Mouse (Mus musculus): ENCODE results near the gene Socs3. TPM values are rescaled to one million over a fixed set of nuclear protein-coding genes. Genes with fewer than 3 reads are reported as not detected.

The Socs3 gene
- total and polyA plus RNA-seq, 2 experiments from 2014 or later = 6.5 to 11.0 TPM

DNA sequence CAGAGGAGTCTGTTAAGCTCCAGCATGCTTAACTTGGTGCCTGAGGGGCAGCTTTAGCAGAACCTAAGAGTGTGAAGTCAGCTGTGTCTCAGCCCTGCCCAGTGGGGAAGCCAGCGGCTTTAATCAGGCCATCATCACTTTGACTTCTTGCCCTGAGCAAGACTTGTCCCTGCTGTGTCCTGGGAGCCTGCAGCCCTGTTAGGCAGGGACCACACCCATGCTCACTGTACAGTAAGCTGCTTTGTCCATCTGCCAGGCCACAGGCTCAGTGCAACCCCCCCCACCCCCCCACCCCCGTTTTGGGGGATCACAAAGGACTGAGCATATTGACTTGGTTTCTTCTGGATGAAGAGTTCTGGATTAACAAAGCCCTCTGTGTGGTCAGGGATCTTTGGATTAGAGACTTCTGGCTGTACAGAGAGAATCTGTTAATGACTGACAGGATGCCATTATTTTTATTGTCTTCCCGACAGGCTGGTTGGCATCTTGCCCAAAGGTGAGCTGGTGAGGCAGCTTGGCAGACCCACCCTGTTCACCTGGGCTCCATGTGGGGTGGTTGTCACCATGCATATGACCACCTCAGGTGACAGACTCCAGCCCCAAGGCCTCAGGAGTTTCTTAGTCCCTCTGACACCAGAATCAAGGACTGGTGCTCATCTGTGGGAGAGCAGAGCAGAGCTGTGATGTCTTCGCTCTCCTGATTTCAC is 40.2 kb upstream of the Socs3 start:
- 57% methylated on average over 4 of the region's 4 CpGs for WGBS
- no peak for ATAC-seq
- H3K27me3 ChIP-seq (ENCODE audit: insufficient read depth, low read length) = no peaks in the 10 kb centered on the region
- no peak for DNase-seq
- no peaks in the 10 kb centered on the region for H3K4me1 ChIP-seq (ENCODE audit: insufficient read depth)
- no peak overlapping the region for H3K27ac ChIP-seq (ENCODE audit: low read depth, low read length)
- no peak for TF ChIP-seq CTCF (IDR thresholded peaks at IDR 0.05; ENCODE audit: low read depth)
- H3K9me3 ChIP-seq (ENCODE audit: low read length) = no peaks in the 10 kb centered on the region
- H3K4me2 ChIP-seq (ENCODE audit: low read depth) = no peak overlapping the region
- no peak overlapping the region for H3K9ac ChIP-seq
- peaks cover 23% of the 10 kb centered on the region for H3K36me3 ChIP-seq (ENCODE audit: insufficient read depth)
- no peak overlapping the region for H3K4me3 ChIP-seq (ENCODE audit: low read depth, low read length)

DNA sequence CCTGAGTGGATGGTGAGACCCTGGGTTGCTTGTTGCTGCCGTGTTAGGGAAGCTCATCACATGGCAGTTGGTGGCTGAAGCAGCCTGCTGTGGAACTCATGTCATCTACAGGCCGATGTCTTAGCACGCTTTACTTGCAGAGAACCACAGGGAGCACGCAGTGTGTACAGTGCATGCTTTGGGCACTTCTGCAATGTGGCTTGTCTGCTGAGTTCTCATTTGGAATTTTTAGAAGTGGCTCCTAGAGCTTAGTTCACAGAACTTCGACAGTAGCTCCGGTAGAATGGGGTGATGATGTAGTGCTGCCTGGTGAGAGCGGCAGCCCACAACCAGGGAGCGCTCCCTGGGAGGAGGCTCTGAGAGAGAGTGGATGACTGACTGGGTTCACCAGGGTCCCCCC is 39.0 kb upstream of the Socs3 start:
- H3K36me3 ChIP-seq (ENCODE audit: insufficient read depth) = peaks cover 34% of the 10 kb centered on the region
- no peak overlapping the region for H3K27ac ChIP-seq (ENCODE audit: low read depth, low read length)
- no peaks in the 10 kb centered on the region for H3K27me3 ChIP-seq (ENCODE audit: insufficient read depth, low read length)
- H3K4me1 ChIP-seq (ENCODE audit: insufficient read depth) = no peaks in the 10 kb centered on the region
- WGBS = 85% methylated on average over 8 of the region's 8 CpGs
- DNase-seq (no peak), ATAC-seq (no peak)
- H3K9ac ChIP-seq = no peak overlapping the region
- no peak overlapping the region for H3K4me3 ChIP-seq (ENCODE audit: low read depth, low read length)
- no peak overlapping the region for H3K4me2 ChIP-seq (ENCODE audit: low read depth)
- no peak for TF ChIP-seq CTCF (IDR thresholded peaks at IDR 0.05; ENCODE audit: low read depth)
- no peaks in the 10 kb centered on the region for H3K9me3 ChIP-seq (ENCODE audit: low read length)

DNA sequence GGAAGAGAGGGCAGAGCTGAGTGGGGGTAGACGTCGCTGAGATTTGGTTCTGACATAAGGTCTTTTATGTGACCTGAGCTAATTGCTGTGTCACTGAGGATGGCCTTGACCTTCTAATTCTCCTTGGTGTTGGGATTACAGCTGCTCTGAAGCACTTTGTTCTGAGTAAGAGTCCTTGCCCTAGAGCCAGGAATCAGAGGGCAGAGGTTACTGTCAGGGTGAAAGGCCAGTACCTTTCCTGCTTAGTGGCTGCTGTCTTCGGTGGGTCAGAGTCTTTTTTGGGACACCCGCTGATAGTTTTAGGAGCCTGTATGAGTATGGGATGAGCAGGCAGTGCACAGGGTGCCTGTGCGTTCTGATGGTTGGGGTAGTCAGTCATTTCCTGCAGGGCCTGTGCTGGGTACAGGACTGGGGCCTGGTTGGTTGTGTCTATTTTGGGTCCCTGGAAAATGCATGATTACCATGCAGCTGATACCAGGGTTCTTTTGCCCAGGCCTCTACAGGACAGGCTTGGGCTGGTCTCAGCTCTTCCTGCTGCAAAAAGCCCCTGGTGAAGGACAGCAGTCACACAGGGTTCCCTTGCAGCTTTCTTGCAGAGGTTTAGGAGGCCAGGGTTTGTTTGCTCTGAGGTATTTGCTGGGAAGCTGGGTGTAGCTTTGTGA is 38.4 kb upstream of the Socs3 start:
- WGBS = 79% methylated on average over 5 of the region's 5 CpGs

DNA sequence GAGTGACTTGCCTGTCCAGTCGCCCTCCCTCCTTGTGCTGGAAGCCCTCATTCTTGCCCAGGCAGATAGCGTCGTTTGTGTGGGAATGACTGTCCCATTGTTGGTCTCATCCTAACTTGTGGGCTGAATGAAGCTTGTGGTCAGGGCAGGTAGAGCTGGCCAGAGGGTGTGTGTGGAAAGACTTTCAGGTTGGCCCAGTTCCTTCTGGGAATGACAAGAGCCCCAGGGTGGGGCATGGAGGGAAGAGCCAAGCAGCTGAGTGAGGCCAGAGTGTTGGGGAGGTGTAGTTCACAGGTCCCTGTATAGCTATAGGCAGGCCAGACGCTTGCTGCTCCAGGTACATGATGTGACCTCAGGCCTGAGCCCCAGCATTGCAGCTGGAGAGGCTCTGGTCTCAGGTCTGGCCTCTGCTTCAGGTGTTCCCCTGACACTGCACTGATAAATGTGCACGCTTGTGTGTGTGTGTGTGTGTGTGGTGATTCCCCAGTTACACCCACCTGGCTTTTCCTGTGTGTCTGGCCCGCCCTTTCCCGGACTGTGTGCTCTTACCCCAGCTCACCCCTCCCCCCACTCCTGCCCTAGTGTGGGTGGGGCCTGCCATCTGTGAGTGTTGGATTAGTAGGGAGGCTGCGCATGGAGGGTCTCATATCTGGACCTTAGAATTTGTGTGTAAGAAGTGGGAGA is 37.8 kb upstream of the Socs3 start:
- Histone ChIP-seq H3K4me3 (ENCODE audit: low read depth, low read length) (no peak overlapping the region), H3K9me3 (ENCODE audit: low read length) (no peaks in the 10 kb centered on the region), H3K36me3 (ENCODE audit: insufficient read depth) (peaks cover 44% of the 10 kb centered on the region), H3K27ac (ENCODE audit: low read depth, low read length) (no peak overlapping the region), H3K4me2 (ENCODE audit: low read depth) (no peak overlapping the region), H3K4me1 (ENCODE audit: insufficient read depth) (no peaks in the 10 kb centered on the region), H3K27me3 (ENCODE audit: insufficient read depth, low read length) (no peaks in the 10 kb centered on the region), H3K9ac (no peak overlapping the region)
- TF ChIP-seq CTCF (IDR thresholded peaks at IDR 0.05; ENCODE audit: low read depth) = no peak
- DNase-seq = no peak
- no peak for ATAC-seq
- WGBS = 75% methylated on average over 8 of the region's 8 CpGs

More for the DNA sequence above, 38.4 kb upstream of the Socs3 start:
- TF ChIP-seq CTCF (IDR thresholded peaks at IDR 0.05; ENCODE audit: low read depth) = no peak
- Histone ChIP-seq H3K27ac (ENCODE audit: low read depth, low read length) (no peak overlapping the region), H3K9me3 (ENCODE audit: low read length) (no peaks in the 10 kb centered on the region), H3K27me3 (ENCODE audit: insufficient read depth, low read length) (no peaks in the 10 kb centered on the region), H3K4me1 (ENCODE audit: insufficient read depth) (no peaks in the 10 kb centered on the region), H3K9ac (no peak overlapping the region), H3K4me2 (ENCODE audit: low read depth) (no peak overlapping the region), H3K4me3 (ENCODE audit: low read depth, low read length) (no peak overlapping the region), H3K36me3 (ENCODE audit: insufficient read depth) (peaks cover 40% of the 10 kb centered on the region)
- DNase-seq (no peak), ATAC-seq (no peak)

DNA sequence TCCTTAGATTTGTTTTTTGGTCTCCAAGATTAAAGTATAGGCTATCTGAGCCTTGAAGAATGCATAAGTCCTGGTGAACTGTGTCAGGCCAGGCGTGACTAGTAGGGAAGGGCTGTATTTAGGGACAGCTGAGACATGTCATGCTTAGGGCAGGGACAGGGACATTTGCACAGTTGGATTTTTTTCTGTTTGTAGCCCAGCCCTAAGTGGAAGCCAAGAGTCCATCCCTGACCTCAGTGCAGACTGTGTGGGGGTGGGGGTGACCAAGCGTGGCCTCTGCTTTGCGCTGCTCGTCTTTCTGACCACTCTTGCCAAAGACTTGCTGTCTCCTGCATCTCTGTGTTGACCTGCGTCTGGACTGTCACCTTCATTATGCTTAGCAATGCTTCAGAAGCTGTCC is 34.4 kb upstream of the Socs3 start:
- WGBS = 92% methylated on average over 5 of the region's 5 CpGs
- DNase-seq (no peak), ATAC-seq (no peak)
- Histone ChIP-seq H3K27me3 (ENCODE audit: insufficient read depth, low read length) (no peaks in the 10 kb centered on the region), H3K27ac (ENCODE audit: low read depth, low read length) (no peak overlapping the region), H3K9ac (no peak overlapping the region), H3K4me1 (ENCODE audit: insufficient read depth) (no peaks in the 10 kb centered on the region), H3K4me2 (ENCODE audit: low read depth) (no peak overlapping the region), H3K4me3 (ENCODE audit: low read depth, low read length) (no peak overlapping the region), H3K9me3 (ENCODE audit: low read length) (no peaks in the 10 kb centered on the region), H3K36me3 (ENCODE audit: insufficient read depth) (peaks cover 72% of the 10 kb centered on the region)
- no peak for TF ChIP-seq CTCF (IDR thresholded peaks at IDR 0.05; ENCODE audit: low read depth)

DNA sequence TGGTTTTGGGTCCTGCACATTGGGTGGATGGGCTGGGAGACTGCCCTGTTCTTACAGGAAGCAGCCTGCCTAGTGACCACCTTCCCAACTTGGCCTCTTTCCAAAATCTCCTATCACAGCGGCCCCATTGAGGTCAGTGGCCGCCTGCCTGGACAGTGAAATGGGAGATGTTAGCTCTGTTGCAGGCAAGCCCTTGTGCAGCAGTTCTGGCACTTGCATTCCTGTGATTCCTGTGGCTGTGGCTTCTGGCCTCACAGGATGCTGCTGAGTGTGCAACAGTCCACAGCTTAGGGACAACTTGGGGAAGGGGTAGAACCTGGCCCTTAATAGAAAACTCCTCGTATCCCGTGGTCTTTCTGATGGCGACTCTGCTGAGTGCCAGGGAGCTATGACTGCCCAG is 33.9 kb upstream of the Socs3 start:
- H3K4me2 ChIP-seq (ENCODE audit: low read depth) = no peak overlapping the region
- WGBS = 85% methylated on average over 5 of the region's 5 CpGs
- no peak for DNase-seq
- H3K4me1 ChIP-seq (ENCODE audit: insufficient read depth) = no peaks in the 10 kb centered on the region
- ATAC-seq = no peak
- H3K9me3 ChIP-seq (ENCODE audit: low read length) = no peaks in the 10 kb centered on the region
- TF ChIP-seq CTCF (IDR thresholded peaks at IDR 0.05; ENCODE audit: low read depth) = no peak
- H3K27me3 ChIP-seq (ENCODE audit: insufficient read depth, low read length) = no peaks in the 10 kb centered on the region
- H3K9ac ChIP-seq = no peak overlapping the region
- H3K4me3 ChIP-seq (ENCODE audit: low read depth, low read length) = no peak overlapping the region
- no peak overlapping the region for H3K27ac ChIP-seq (ENCODE audit: low read depth, low read length)
- peaks cover 72% of the 10 kb centered on the region for H3K36me3 ChIP-seq (ENCODE audit: insufficient read depth)

DNA sequence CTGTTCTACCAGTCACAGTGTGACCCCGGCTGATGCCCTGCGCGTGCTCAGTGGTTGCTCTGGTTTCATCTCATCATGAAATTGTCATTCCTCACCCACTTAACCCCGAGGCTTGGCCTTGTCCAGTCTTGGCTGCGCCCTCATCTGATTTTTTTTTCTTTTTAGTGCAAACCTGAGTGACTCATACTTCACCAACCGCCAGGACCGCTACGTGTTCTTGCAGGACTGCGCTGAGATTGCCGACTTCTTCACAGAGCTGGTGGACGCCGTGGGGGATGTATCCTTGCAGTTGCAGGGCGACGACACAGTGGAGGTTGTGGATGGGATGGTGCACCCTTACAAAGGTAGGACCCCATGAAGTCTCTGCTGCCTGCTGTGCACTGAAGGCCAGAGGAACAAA is 33.3 kb upstream of the Socs3 start:
- H3K4me3 ChIP-seq (ENCODE audit: low read depth, low read length) = no peak overlapping the region
- ATAC-seq (no peak), DNase-seq (no peak)
- no peaks in the 10 kb centered on the region for H3K27me3 ChIP-seq (ENCODE audit: insufficient read depth, low read length)
- H3K27ac ChIP-seq (ENCODE audit: low read depth, low read length) = no peak overlapping the region
- no peak overlapping the region for H3K9ac ChIP-seq
- 95% methylated on average over 14 of the region's 14 CpGs for WGBS
- H3K9me3 ChIP-seq (ENCODE audit: low read length) = no peaks in the 10 kb centered on the region
- TF ChIP-seq CTCF (IDR thresholded peaks at IDR 0.05; ENCODE audit: low read depth) = no peak
- no peaks in the 10 kb centered on the region for H3K4me1 ChIP-seq (ENCODE audit: insufficient read depth)
- H3K4me2 ChIP-seq (ENCODE audit: low read depth) = no peak overlapping the region
- peaks cover 72% of the 10 kb centered on the region for H3K36me3 ChIP-seq (ENCODE audit: insufficient read depth)
